Mouse (Mus musculus) kidney, postnatal 25 days (tissue): ENCODE measurements around the gene A430033K04Rik.

Source experiments
- DNase-seq, 2 experiments: peaks; one replicate each; pipeline ENCODE4 v3.0.0; 2021; ENCODE audit warnings: mixed read lengths in 2 of 2

The A430033K04Rik gene

DNA sequence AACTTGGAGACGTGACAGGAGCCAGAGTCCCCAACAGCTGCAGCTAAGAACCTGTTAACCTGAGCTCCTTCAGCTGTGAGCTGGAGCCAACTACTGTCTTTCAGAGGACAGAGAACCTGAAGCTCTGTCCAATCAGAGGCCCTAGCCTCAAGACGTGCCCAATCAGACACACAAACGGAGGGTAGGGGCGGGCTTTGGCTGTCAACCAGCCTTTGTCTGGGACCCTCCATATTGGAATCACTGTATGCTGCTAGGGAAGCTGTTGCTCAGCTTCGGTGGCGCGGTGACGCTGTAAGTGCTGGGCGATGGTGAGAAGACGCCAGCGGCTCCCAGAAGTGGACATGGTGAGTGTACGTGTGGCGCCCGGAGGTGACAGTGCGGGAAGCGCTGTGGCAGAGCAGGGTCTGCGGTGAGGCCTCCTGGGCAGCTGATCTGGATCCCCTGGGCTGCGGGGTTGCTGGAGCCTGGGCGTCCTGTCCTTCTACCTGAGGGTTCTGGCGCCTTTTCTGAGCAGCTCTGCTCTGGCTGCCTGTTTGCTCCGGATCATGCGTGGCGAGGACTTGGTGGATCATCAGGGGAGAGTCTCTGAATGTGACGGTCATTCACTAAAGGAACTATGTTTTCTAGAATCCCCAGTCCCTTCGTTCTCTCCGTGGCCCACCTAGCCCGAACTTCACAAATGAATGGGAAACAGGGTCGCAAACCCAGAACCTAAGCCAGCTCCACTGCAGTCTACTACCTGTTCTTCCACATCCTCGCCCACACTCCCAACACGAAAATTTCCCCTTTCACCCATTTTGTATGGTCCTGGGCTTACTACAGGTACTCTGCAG lies at the start of gene A430033K04Rik:
A430033K04Rik (plus strand) TSS at position 215 of the 833 bp plus-strand sequence.
- DNase-seq = peak; percentile 96

- peak in 1 of 2 experiments; percentile 30 for DNase-seq
Measured at GRCm38 (mm10) chr5:138587396-138587795, 35.3 kb upstream of the A430033K04Rik start.

DNA sequence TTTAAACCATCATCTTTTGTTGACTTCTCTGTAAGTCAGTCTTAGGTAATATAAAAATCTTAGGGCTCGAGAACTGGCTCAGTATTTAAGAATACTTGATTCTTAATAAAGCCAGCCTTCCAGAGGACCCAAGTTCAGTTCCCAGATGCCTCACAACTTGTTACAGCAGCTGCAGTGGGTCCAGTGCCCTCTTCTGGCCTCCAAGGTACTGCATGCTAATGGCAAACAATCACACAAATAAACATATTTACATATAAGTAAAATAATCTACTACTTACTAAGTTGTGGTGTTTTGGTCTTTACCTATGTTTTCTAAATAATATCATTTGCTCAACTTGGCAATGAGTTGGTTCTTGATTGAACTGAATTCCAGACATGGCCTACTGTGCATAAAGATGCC lies 4.3 kb upstream of the A430033K04Rik start:
- DNase-seq = no peak

GRCm38 (mm10) chr5:138619211-138620128 lies 3.2 kb upstream of the A430033K04Rik start, which contains the start of gene Zfp68:
Zfp68 (minus strand) TSS chr5:138619761.
- peak; percentile 98 for DNase-seq

GRCm38 (mm10) chr5:138620836-138621235 lies 1.8 kb upstream of the A430033K04Rik start:
- DNase-seq = no peak

GRCm38 (mm10) chr5:138623478-138623875 lies 818 bp downstream of the A430033K04Rik start:
- no peak for DNase-seq

- no peak for DNase-seq
Measured at GRCm38 (mm10) chr5:138636486-138636885, 13.8 kb downstream of the A430033K04Rik start.

DNA sequence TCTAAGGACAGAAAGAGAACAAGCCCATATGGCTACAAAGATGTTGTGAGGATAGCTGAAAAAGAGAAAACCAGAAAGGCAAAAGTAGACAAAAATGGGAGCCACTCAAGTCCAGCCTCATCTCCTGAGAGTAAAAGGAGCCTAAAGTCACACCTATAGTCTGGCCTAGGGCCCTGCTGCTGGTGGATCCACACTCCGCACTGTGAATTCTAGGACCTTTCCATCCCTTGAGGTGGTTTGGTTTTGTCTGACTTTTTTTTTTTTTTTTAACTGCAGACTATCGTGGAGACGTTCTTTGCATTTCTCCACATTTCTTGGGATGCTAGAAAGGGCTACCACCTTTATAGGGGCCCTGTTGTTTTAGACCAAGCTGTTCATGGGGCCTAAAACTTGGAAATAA lies 18.4 kb downstream of the A430033K04Rik start:
- DNase-seq = no peak

DNA sequence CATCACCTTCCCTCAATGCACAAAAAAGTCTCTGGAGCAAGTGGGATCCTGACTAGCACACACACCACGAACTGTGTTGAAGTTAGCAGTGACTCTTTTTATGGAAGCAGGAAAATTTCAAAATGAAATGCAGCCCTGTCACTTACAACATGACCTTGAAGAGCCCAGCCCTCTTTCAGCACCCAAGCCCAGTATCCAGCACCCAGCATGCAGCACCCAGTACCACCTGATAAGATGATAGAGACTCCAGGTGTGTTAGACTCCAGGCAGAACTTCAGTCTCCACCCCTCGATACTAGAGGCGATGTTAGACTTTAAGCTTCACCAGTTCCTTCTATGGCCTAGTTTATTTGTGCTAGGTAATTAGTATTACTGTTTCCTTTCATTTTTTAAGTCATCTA lies 19.1 kb downstream of the A430033K04Rik start:
- no peak for DNase-seq

GRCm38 (mm10) chr5:138652911-138653310 lies 30.3 kb downstream of the A430033K04Rik start:
- DNase-seq = no peak

DNA sequence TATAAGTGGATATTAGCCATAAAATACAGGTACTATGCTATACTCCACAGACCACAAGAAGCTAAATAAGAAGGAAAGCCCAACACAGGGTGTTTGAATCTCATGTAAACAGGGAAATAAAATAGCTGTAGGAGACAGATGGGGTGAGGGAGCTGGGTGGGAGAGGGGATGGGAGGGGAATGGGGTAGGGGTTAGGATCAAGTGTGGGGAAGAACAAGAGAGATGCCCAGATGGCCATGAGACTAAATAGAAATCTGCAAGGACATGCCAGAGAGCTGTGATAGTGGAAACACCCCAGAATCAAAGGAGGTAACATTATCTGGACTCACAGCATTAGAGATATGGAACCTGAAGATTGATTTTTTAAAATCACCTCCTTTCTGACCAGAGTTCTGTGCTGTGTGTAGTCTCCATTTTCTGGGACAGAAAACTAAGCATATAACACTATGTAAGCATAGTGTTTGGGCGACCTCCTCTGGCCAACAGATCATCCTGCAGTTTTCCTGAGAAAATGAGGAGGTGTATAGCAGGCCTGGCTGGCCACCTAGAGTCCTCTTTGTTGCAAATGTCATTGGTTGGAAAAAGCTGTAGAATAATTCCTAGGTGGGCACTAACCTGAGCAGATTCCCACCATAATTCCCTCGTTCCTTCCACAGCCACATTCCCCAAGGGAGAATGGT lies 34.0 kb downstream of the A430033K04Rik start:
- peak; percentile 51 to 61 for DNase-seq

GRCm38 (mm10) chr5:138657407-138657806 lies 34.7 kb downstream of the A430033K04Rik start:
- no peak for DNase-seq

DNA sequence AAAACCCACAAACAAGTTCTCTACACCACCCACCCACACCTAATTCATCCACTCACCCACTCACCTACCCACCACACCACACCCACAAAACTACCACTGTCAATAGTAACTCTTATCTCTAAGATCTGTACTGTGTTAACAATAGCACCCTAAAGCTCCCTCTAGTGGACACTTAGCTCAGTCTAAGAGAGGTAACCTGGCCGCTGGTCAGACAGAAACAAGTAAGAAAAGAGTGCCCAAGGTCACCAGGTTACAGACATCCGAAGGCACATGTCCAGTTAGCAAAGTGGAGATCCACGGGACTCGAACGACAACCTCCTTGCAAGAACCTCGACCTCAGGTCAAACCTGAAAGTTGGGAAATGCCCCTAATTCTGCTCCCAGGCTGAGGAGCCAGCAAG lies 35.2 kb downstream of the A430033K04Rik start:
- peak; percentile 37 to 63 for DNase-seq

GRCm38 (mm10) chr5:138658922-138659321 lies 36.3 kb downstream of the A430033K04Rik start:
- peak; percentile 29 to 54 for DNase-seq

- peak; percentile 6 to 39 for DNase-seq
Measured at GRCm38 (mm10) chr5:138683023-138683766, 60.5 kb downstream of the A430033K04Rik start.

GRCm38 (mm10) chr5:138683821-138684220 lies 61.2 kb downstream of the A430033K04Rik start:
- no peak for DNase-seq

DNA sequence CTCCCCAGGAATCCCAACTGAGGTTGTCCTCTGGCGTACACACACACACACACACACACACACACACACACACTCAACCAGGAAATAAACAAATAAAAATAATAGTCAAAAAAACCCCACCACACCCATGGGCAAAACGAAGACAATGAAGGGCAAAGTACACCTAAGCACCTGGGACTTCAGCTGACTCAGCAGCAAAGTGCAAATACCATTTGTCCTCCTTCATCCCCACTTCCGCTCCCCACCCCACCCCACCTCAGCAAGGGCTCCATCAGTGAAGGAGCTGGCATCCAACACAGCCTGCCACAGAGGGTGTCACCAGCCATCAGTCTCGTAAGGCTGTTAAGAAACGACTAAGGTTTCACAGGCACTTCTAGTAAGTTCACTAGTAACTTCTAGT lies 64.8 kb downstream of the A430033K04Rik start:
- DNase-seq = no peak

DNA sequence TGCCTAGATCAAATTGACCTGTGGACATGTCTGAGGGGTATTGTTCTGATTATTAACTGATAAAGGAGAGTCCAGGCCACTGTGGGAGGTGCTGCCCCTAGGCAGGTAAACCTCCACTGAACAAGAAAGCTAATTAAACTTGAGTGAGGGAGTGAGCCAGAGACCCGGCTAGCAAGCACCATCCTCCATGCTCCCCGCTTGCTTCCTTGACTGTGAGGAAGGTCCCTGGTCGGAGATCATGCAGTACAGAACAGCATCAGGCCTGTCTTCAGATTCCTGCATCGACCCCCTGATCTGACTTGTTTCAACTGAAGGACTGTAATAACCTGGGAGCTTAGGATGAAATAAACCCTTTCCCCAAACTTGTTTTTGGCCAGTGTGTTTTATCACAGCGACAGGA lies 66.6 kb downstream of the A430033K04Rik start:
- DNase-seq = no peak

DNA sequence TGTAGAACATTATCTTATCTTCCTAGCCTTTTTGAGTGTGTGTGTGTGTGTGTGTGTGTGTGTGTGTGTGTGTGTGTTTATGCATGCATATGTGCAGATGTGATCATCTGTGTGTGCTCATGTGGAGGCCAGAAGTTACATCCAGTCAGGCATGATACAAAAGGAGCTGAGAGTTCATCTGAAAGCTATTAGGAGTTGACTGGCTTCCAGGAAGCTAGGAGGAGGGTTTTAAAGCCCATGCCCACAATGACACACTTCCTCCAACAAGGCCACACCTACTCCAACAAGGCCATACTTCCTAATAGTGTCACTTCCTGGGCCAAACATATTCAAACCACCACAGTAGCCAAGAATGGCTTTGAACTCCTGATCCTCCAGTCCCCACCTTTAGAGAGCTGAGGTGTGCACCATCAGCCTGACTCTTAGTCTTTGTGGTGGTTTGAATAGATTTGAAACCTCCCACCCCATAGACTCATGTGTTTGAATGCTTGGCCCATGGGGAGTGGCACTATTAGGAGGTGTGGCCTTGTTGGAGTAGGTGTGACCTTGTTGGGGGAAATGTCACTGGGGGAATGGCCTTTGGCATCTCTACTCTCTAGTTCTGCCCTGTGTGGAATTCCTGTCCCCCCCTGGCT lies 70.4 kb downstream of the A430033K04Rik start:
- DNase-seq = no peak

DNA sequence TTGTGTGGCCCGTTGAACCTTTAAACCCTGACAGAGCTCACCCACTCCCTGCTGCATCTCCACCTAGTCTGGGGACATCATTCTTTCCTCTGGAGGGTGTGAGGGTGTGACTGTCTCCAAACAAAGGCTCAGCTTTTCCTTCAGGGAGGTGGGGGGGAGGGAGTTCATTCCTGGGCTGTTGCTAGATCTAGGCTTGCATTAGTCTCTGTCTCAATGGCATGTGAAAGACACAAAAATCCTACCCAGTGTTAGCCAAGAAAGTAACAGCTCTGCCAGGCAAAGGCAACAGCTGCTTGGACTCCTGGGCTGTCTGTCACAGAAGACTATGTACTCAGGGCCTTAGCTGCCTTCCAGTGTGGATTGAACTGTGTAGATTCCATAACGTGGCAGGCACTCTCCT lies 71.4 kb downstream of the A430033K04Rik start:
- no peak for DNase-seq

DNA sequence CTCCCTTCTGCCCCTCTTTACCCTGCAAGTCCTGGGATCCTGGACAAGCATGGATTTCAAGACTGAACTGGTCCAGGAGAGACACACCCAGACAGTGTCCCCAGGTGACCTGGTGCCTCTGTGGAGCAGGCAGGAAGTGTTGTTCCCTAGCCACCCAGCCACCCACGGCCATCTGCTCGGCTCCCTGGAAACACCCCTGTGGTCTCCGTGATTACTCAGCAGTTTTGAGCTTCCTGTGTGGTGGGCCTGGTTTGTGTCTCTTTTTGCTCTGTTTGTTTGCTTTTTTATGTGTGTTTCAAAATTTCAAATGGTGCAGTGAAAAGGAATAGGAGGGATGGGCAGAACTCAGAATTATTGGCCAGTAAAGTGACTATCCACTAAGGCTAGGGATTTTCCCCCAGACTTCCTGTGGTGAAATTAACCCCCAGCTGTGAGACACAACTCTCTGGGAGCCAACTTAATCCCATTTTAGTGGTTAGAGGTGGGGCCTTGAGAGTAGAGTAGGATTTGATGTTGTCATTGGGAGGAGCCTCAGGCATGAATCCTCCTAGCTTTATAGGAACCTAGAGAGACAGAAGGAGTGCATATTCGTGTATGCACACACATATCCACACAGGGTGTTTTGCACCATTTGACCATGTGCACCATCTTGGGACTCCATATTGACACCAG lies 72.0 kb downstream of the A430033K04Rik start:
- DNase-seq = no peak
